Mouse (Mus musculus): ENCODE measurements around the gene Meis1. TPM values are rescaled to one million over a fixed set of nuclear protein-coding genes. Genes with fewer than 3 reads are reported as not detected.

The Meis1 gene
- polyA plus RNA-seq, 1 experiment, result 2.1 TPM

GRCm38 (mm10) chr11:19003066-19003465 lies 15.7 kb downstream of the Meis1 start:
- Histone ChIP-seq H3K4me1 (ENCODE audit: control insufficient read depth, insufficient read depth, low read length) (no peaks in the 10 kb centered on the region), H3K9me3 (replicated peaks; ENCODE audit: control insufficient read depth, insufficient read depth, low read length, poor library complexity, severe bottlenecking) (no peaks in the 10 kb centered on the region), H3K36me3 (ENCODE audit: control insufficient read depth, insufficient read depth, low read length, poor library complexity, severe bottlenecking) (no peaks in the 10 kb centered on the region), H3K4me3 (ENCODE audit: low read depth, low read length) (no peak overlapping the region), H3K27ac (ENCODE audit: insufficient read depth, low read length) (no peak overlapping the region), H3K9ac (ENCODE audit: low read depth, poor library complexity, severe bottlenecking) (no peak overlapping the region), H3K27me3 (ENCODE audit: control insufficient read depth, insufficient read depth, low read length, poor library complexity, severe bottlenecking) (peaks cover 2% of the 10 kb centered on the region; the same call in 1 of the 2 replicates)
- TF ChIP-seq POLR2A (IDR thresholded peaks at IDR 0.05; ENCODE audit: insufficient read depth, low read length) (no peak), EP300 (IDR thresholded peaks at IDR 0.05; ENCODE audit: insufficient read depth, low read depth, low read length) (no peak), CTCF (IDR thresholded peaks at IDR 0.05; ENCODE audit: low read depth, low read length) (no peak)

DNA sequence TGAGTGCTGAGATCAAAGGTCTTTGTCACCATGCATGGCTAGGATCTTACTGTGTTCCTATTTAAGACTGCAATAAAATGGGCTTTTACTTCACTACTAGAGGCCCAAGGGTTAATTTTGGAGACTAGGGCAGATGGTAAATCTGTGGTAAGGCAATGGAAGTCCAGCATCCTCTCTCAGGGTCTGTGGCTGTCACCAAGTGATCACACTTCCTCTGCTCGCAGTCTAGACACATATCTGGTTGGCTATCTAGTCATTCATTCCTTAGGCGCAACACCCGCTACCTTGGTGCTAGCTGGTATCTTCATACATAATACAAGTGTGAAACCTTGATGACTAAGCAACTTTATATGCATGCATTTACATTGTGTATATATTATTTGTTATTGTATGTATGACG lies 22.0 kb downstream of the Meis1 start:
- no peak for TF ChIP-seq POLR2A (IDR thresholded peaks at IDR 0.05; ENCODE audit: insufficient read depth, low read length)
- no peak for TF ChIP-seq CTCF (IDR thresholded peaks at IDR 0.05; ENCODE audit: low read depth, low read length)
- no peak for TF ChIP-seq EP300 (IDR thresholded peaks at IDR 0.05; ENCODE audit: insufficient read depth, low read depth, low read length)
- no peaks in the 10 kb centered on the region for H3K9me3 ChIP-seq (replicated peaks; ENCODE audit: control insufficient read depth, insufficient read depth, low read length, poor library complexity, severe bottlenecking)
- H3K27ac ChIP-seq (ENCODE audit: insufficient read depth, low read length), result no peak overlapping the region
- no peaks in the 10 kb centered on the region for H3K36me3 ChIP-seq (ENCODE audit: control insufficient read depth, insufficient read depth, low read length, poor library complexity, severe bottlenecking)
- H3K4me3 ChIP-seq (ENCODE audit: low read depth, low read length), result no peak overlapping the region
- no peaks in the 10 kb centered on the region for H3K27me3 ChIP-seq (ENCODE audit: control insufficient read depth, insufficient read depth, low read length, poor library complexity, severe bottlenecking)
- H3K9ac ChIP-seq (ENCODE audit: low read depth, poor library complexity, severe bottlenecking), result no peak overlapping the region
- H3K4me1 ChIP-seq (ENCODE audit: control insufficient read depth, insufficient read depth, low read length), result no peaks in the 10 kb centered on the region

GRCm38 (mm10) chr11:18996289-18996688 lies 22.5 kb downstream of the Meis1 start:
- Histone ChIP-seq H3K27me3 (ENCODE audit: control insufficient read depth, insufficient read depth, low read length, poor library complexity, severe bottlenecking) (no peaks in the 10 kb centered on the region), H3K4me3 (ENCODE audit: low read depth, low read length) (no peak overlapping the region), H3K9me3 (replicated peaks; ENCODE audit: control insufficient read depth, insufficient read depth, low read length, poor library complexity, severe bottlenecking) (no peaks in the 10 kb centered on the region), H3K36me3 (ENCODE audit: control insufficient read depth, insufficient read depth, low read length, poor library complexity, severe bottlenecking) (no peaks in the 10 kb centered on the region), H3K9ac (ENCODE audit: low read depth, poor library complexity, severe bottlenecking) (no peak overlapping the region), H3K4me1 (ENCODE audit: control insufficient read depth, insufficient read depth, low read length) (no peaks in the 10 kb centered on the region), H3K27ac (ENCODE audit: insufficient read depth, low read length) (no peak overlapping the region)
- TF ChIP-seq CTCF (IDR thresholded peaks at IDR 0.05; ENCODE audit: low read depth, low read length) (no peak), POLR2A (IDR thresholded peaks at IDR 0.05; ENCODE audit: insufficient read depth, low read length) (no peak), EP300 (IDR thresholded peaks at IDR 0.05; ENCODE audit: insufficient read depth, low read depth, low read length) (no peak)

- H3K4me1 ChIP-seq (ENCODE audit: control insufficient read depth, insufficient read depth, low read length), result no peaks in the 10 kb centered on the region
- H3K27me3 ChIP-seq (ENCODE audit: control insufficient read depth, insufficient read depth, low read length, poor library complexity, severe bottlenecking), result no peaks in the 10 kb centered on the region
- H3K27ac ChIP-seq (ENCODE audit: insufficient read depth, low read length), result no peak overlapping the region
- H3K36me3 ChIP-seq (ENCODE audit: control insufficient read depth, insufficient read depth, low read length, poor library complexity, severe bottlenecking), result no peaks in the 10 kb centered on the region
- H3K9ac ChIP-seq (ENCODE audit: low read depth, poor library complexity, severe bottlenecking), result no peak overlapping the region
- no peak overlapping the region for H3K4me3 ChIP-seq (ENCODE audit: low read depth, low read length)
- no peak for TF ChIP-seq EP300 (IDR thresholded peaks at IDR 0.05; ENCODE audit: insufficient read depth, low read depth, low read length)
- no peak for TF ChIP-seq CTCF (IDR thresholded peaks at IDR 0.05; ENCODE audit: low read depth, low read length)
- TF ChIP-seq POLR2A (IDR thresholded peaks at IDR 0.05; ENCODE audit: insufficient read depth, low read length), result no peak
- no peaks in the 10 kb centered on the region for H3K9me3 ChIP-seq (replicated peaks; ENCODE audit: control insufficient read depth, insufficient read depth, low read length, poor library complexity, severe bottlenecking)
These were observed 26.0 kb downstream of the Meis1 start for GRCm38 (mm10) chr11:18992796-18993195.

- H3K4me3 ChIP-seq (ENCODE audit: low read depth, low read length), result no peak overlapping the region
These were observed 28.5 kb downstream of the Meis1 start for GRCm38 (mm10) chr11:18990244-18990677.

GRCm38 (mm10) chr11:18989669-18990243 lies 29.0 kb downstream of the Meis1 start:
- Histone ChIP-seq H3K9ac (ENCODE audit: low read depth, poor library complexity, severe bottlenecking) (no peak overlapping the region), H3K4me1 (ENCODE audit: control insufficient read depth, insufficient read depth, low read length) (peaks cover 2% of the 10 kb centered on the region), H3K36me3 (ENCODE audit: control insufficient read depth, insufficient read depth, low read length, poor library complexity, severe bottlenecking) (no peaks in the 10 kb centered on the region), H3K9me3 (replicated peaks; ENCODE audit: control insufficient read depth, insufficient read depth, low read length, poor library complexity, severe bottlenecking) (no peaks in the 10 kb centered on the region), H3K27me3 (ENCODE audit: control insufficient read depth, insufficient read depth, low read length, poor library complexity, severe bottlenecking) (no peaks in the 10 kb centered on the region), H3K4me3 (ENCODE audit: low read depth, low read length) (no peak overlapping the region), H3K27ac (ENCODE audit: insufficient read depth, low read length) (no peak overlapping the region)
- TF ChIP-seq POLR2A (IDR thresholded peaks at IDR 0.05; ENCODE audit: insufficient read depth, low read length), result no peak

More at GRCm38 (mm10) chr11:18990244-18990677, 28.5 kb downstream of the Meis1 start:
- H3K4me1 ChIP-seq (ENCODE audit: control insufficient read depth, insufficient read depth, low read length), result peaks cover 2% of the 10 kb centered on the region
- TF ChIP-seq CTCF (IDR thresholded peaks at IDR 0.05; ENCODE audit: low read depth, low read length), result no peak
- TF ChIP-seq POLR2A (IDR thresholded peaks at IDR 0.05; ENCODE audit: insufficient read depth, low read length), result no peak
- TF ChIP-seq EP300 (IDR thresholded peaks at IDR 0.05; ENCODE audit: insufficient read depth, low read depth, low read length), result no peak
- no peak overlapping the region for H3K9ac ChIP-seq (ENCODE audit: low read depth, poor library complexity, severe bottlenecking)
- no peaks in the 10 kb centered on the region for H3K36me3 ChIP-seq (ENCODE audit: control insufficient read depth, insufficient read depth, low read length, poor library complexity, severe bottlenecking)
- no peaks in the 10 kb centered on the region for H3K27me3 ChIP-seq (ENCODE audit: control insufficient read depth, insufficient read depth, low read length, poor library complexity, severe bottlenecking)
- H3K9me3 ChIP-seq (replicated peaks; ENCODE audit: control insufficient read depth, insufficient read depth, low read length, poor library complexity, severe bottlenecking), result no peaks in the 10 kb centered on the region
- H3K27ac ChIP-seq (ENCODE audit: insufficient read depth, low read length), result no peak overlapping the region
